Mouse (Mus musculus) forebrain, embryonic 10.5 days (tissue): ENCODE results near the gene Hgd. TPM values are rescaled to one million over a fixed set of nuclear protein-coding genes. Genes with fewer than 3 reads are reported as not detected.
"Not testable (repeated sequence)": the region's sequence is repeated elsewhere in the genome, so short reads cannot be mapped to it uniquely, and the experiment has no call there.

Source experiments
- DNase-seq: peaks from one replicate; pipeline ENCODE4 v3.0.0-alpha.2; 2017; ENCODE audit warnings: low spot score; ENCODE audit errors: extremely low spot score
- H3K27ac ChIP-seq: fragments of 300-500 bp; sonication (generic); 2 replicates; pipeline ENCODE4 v1.5.1; 2016; ENCODE audit warnings: mild to moderate bottlenecking
- H3K27me3 ChIP-seq: fragments of 300-500 bp; sonication (generic); 2 replicates; pipeline ENCODE4 v1.6.1; 2016; ENCODE audit warnings: mild to moderate bottlenecking; ENCODE audit not compliant: poor library complexity, severe bottlenecking
- H3K36me3 ChIP-seq: fragments of 300-500 bp; sonication (generic); replicated peaks from 2 replicates; pipeline ENCODE4 v1.6.1; 2016; ENCODE audit warnings: mild to moderate bottlenecking, moderate library complexity
- H3K4me1 ChIP-seq: fragments of 300-500 bp; sonication (generic); 2 replicates; pipeline ENCODE4 v1.6.1; 2016
- H3K4me3 ChIP-seq: fragments of 300-500 bp; sonication (generic); 2 replicates; pipeline ENCODE4 v1.5.1; 2016; ENCODE audit warnings: mild to moderate bottlenecking, moderate library complexity
- H3K9me3 ChIP-seq: fragments of 300-500 bp; sonication (generic); 2 replicates; pipeline ENCODE4 v1.6.1; 2016; ENCODE audit warnings: mild to moderate bottlenecking, moderate library complexity
- WGBS: fragments of 180-500 bp; shearing (Covaris S2); methylation state at CpG from one replicate; pipeline ENCODE4 v1.1.7; 2016; 5-methylcytosine and 5-hydroxymethylcytosine counted together
- polyA plus RNA-seq: library from polyadenylated mRNA; unstranded; fragments of >200 nt; fragmentation: Nextera tagmentation; extraction: Ambion mirVana; gene quantifications from 2 replicates; pipeline ENCODE4 v1.2.1, GENCODE M21; 2016

Hgd gene
- polyA plus RNA-seq, 1 experiment from 2014 or later: not detected

- H3K27ac ChIP-seq: no peak overlapping the region
- no peaks in the 10 kb centered on the region for H3K27me3 ChIP-seq
- WGBS: 91% methylated on average over 8 of the region's 8 CpGs
- no peak overlapping the region for H3K4me3 ChIP-seq
- DNase-seq: no peak
- no peaks in the 10 kb centered on the region for H3K9me3 ChIP-seq
- H3K36me3 ChIP-seq: no peaks in the 10 kb centered on the region
- peaks cover 5% of the 10 kb centered on the region for H3K4me1 ChIP-seq
Observed at GRCm38 (mm10) chr16:37615429-37615828, 35.5 kb downstream of the Hgd start.

GRCm38 (mm10) chr16:37616104-37616503 is 36.2 kb downstream of the Hgd start:
- no peaks in the 10 kb centered on the region for H3K9me3 ChIP-seq
- H3K27ac ChIP-seq: no peak overlapping the region
- H3K36me3 ChIP-seq: no peaks in the 10 kb centered on the region
- no peaks in the 10 kb centered on the region for H3K27me3 ChIP-seq
- DNase-seq: no peak
- no peak overlapping the region for H3K4me3 ChIP-seq
- 87% methylated on average over 8 of the region's 8 CpGs for WGBS
- peaks cover 5% of the 10 kb centered on the region for H3K4me1 ChIP-seq

- Histone ChIP-seq H3K36me3 (no peaks in the 10 kb centered on the region), H3K27ac (no peak overlapping the region), H3K4me3 (no peak overlapping the region), H3K9me3 (no peaks in the 10 kb centered on the region), H3K4me1 (peaks cover 6% of the 10 kb centered on the region), H3K27me3 (no peaks in the 10 kb centered on the region)
- 55% methylated on average over 3 of the region's 3 CpGs for WGBS
- DNase-seq: no peak
Observed at GRCm38 (mm10) chr16:37617695-37618094, 37.7 kb downstream of the Hgd start.

- Histone ChIP-seq H3K27me3 (peaks cover 5% of the 10 kb centered on the region; the same call in 1 of the 2 replicates), H3K9me3 (no peaks in the 10 kb centered on the region), H3K4me3 (no peak overlapping the region), H3K4me1 (peaks cover 19% of the 10 kb centered on the region), H3K36me3 (no peaks in the 10 kb centered on the region), H3K27ac (no peak overlapping the region)
- no peak for DNase-seq
- WGBS: 61% methylated on average over 3 of the region's 3 CpGs
Observed at GRCm38 (mm10) chr16:37622403-37622802, 42.5 kb downstream of the Hgd start.

GRCm38 (mm10) chr16:37622919-37623318 is 43.0 kb downstream of the Hgd start:
- Histone ChIP-seq H3K4me1 (peaks cover 14% of the 10 kb centered on the region), H3K4me3 (no peak overlapping the region), H3K27me3 (peaks cover 5% of the 10 kb centered on the region; the same call in 1 of the 2 replicates), H3K9me3 (no peaks in the 10 kb centered on the region), H3K36me3 (no peaks in the 10 kb centered on the region), H3K27ac (peak overlapping the region; percentile 58; the same call in 1 of the 2 replicates)
- WGBS: 42% methylated on average over 5 of the region's 5 CpGs
- DNase-seq: no peak

GRCm38 (mm10) chr16:37626388-37626949 is 46.5 kb downstream of the Hgd start:
- H3K27me3 ChIP-seq: peaks cover 5% of the 10 kb centered on the region; the same call in 1 of the 2 replicates
- H3K4me3 ChIP-seq: no peak overlapping the region
- H3K9me3 ChIP-seq: no peaks in the 10 kb centered on the region
- H3K4me1 ChIP-seq: peaks cover 14% of the 10 kb centered on the region
- no peak for DNase-seq
- H3K36me3 ChIP-seq: no peaks in the 10 kb centered on the region
- no peak overlapping the region; the same call in 1 of the 2 replicates for H3K27ac ChIP-seq
- WGBS: 48% methylated on average over 4 of the region's 4 CpGs

- Histone ChIP-seq H3K27ac (no peak overlapping the region), H3K4me1 (peaks cover 8% of the 10 kb centered on the region; the same call in 1 of the 2 replicates), H3K9me3 (no peaks in the 10 kb centered on the region), H3K27me3 (peaks cover 5% of the 10 kb centered on the region; the same call in 1 of the 2 replicates), H3K4me3 (no peak overlapping the region), H3K36me3 (no peaks in the 10 kb centered on the region)
- 80% methylated on average over 9 of the region's 9 CpGs for WGBS
- DNase-seq: no peak
Observed at GRCm38 (mm10) chr16:37628336-37628735, 48.4 kb downstream of the Hgd start.

GRCm38 (mm10) chr16:37629011-37629410 is 49.1 kb downstream of the Hgd start:
- H3K4me1 ChIP-seq: peaks cover 8% of the 10 kb centered on the region; the same call in 1 of the 2 replicates
- 86% methylated on average over 7 of the region's 7 CpGs for WGBS

GRCm38 (mm10) chr16:37634578-37634977 is 54.6 kb downstream of the Hgd start:
- no peaks in the 10 kb centered on the region for H3K27me3 ChIP-seq
- H3K4me1 ChIP-seq: no peaks in the 10 kb centered on the region
- WGBS: 73% methylated on average over 9 of the region's 9 CpGs
- H3K36me3 ChIP-seq: no peaks in the 10 kb centered on the region
- DNase-seq: no peak
- H3K4me3 ChIP-seq: no peak overlapping the region
- H3K9me3 ChIP-seq: no peaks in the 10 kb centered on the region
- H3K27ac ChIP-seq: no peak overlapping the region

More at GRCm38 (mm10) chr16:37629011-37629410, 49.1 kb downstream of the Hgd start:
- DNase-seq: no peak
- no peaks in the 10 kb centered on the region for H3K36me3 ChIP-seq
- H3K9me3 ChIP-seq: no peaks in the 10 kb centered on the region
- no peak overlapping the region for H3K4me3 ChIP-seq
- peaks cover 1% of the 10 kb centered on the region; the same call in 1 of the 2 replicates for H3K27me3 ChIP-seq
- no peak overlapping the region for H3K27ac ChIP-seq

GRCm38 (mm10) chr16:37635095-37635494 is 55.1 kb downstream of the Hgd start:
- Histone ChIP-seq H3K36me3 (no peaks in the 10 kb centered on the region), H3K27ac (no peak overlapping the region), H3K4me3 (no peak overlapping the region), H3K27me3 (no peaks in the 10 kb centered on the region), H3K4me1 (no peaks in the 10 kb centered on the region), H3K9me3 (no peaks in the 10 kb centered on the region)
- WGBS: 90% methylated on average over 1 of the region's 1 CpGs
- no peak for DNase-seq

GRCm38 (mm10) chr16:37636107-37636506 is 56.2 kb downstream of the Hgd start:
- H3K4me1 ChIP-seq: no peaks in the 10 kb centered on the region
- WGBS: 68% methylated on average over 6 of the region's 6 CpGs
- H3K27ac ChIP-seq: no peak overlapping the region
- H3K36me3 ChIP-seq: no peaks in the 10 kb centered on the region
- no peaks in the 10 kb centered on the region for H3K27me3 ChIP-seq
- no peaks in the 10 kb centered on the region for H3K9me3 ChIP-seq
- no peak for DNase-seq
- H3K4me3 ChIP-seq: no peak overlapping the region

GRCm38 (mm10) chr16:37637802-37638201 is 57.8 kb downstream of the Hgd start:
- H3K36me3 ChIP-seq: no peaks in the 10 kb centered on the region
- H3K27me3 ChIP-seq: no peaks in the 10 kb centered on the region
- no peak overlapping the region for H3K4me3 ChIP-seq
- no peak for DNase-seq
- no peak overlapping the region for H3K27ac ChIP-seq
- H3K4me1 ChIP-seq: no peaks in the 10 kb centered on the region
- no peaks in the 10 kb centered on the region for H3K9me3 ChIP-seq

GRCm38 (mm10) chr16:37640522-37640921 is 60.6 kb downstream of the Hgd start:
- not testable (repeated sequence) for DNase-seq, H3K4me3 ChIP-seq, H3K27me3 ChIP-seq, H3K4me1 ChIP-seq, H3K9me3 ChIP-seq, H3K27ac ChIP-seq
- H3K36me3 ChIP-seq: peaks cover 16% of the 10 kb centered on the region

GRCm38 (mm10) chr16:37644486-37644885 is 64.5 kb downstream of the Hgd start:
- Histone ChIP-seq H3K27me3 (no peaks in the 10 kb centered on the region), H3K4me3 (no peak overlapping the region), H3K36me3 (peaks cover 44% of the 10 kb centered on the region), H3K27ac (no peak overlapping the region), H3K9me3 (no peaks in the 10 kb centered on the region), H3K4me1 (no peaks in the 10 kb centered on the region)
- no peak for DNase-seq
- WGBS: 93% methylated on average over 5 of the region's 5 CpGs
